Mouse (Mus musculus) embryo, embryonic 9.5 days (tissue): ENCODE results near the gene Rem2.

ENCODE experiments used
- DNase-seq: peaks from one replicate; pipeline ENCODE4 v3.0.0-alpha.2; 2017; ENCODE audit errors: extremely low spot score

The Rem2 gene

DNA sequence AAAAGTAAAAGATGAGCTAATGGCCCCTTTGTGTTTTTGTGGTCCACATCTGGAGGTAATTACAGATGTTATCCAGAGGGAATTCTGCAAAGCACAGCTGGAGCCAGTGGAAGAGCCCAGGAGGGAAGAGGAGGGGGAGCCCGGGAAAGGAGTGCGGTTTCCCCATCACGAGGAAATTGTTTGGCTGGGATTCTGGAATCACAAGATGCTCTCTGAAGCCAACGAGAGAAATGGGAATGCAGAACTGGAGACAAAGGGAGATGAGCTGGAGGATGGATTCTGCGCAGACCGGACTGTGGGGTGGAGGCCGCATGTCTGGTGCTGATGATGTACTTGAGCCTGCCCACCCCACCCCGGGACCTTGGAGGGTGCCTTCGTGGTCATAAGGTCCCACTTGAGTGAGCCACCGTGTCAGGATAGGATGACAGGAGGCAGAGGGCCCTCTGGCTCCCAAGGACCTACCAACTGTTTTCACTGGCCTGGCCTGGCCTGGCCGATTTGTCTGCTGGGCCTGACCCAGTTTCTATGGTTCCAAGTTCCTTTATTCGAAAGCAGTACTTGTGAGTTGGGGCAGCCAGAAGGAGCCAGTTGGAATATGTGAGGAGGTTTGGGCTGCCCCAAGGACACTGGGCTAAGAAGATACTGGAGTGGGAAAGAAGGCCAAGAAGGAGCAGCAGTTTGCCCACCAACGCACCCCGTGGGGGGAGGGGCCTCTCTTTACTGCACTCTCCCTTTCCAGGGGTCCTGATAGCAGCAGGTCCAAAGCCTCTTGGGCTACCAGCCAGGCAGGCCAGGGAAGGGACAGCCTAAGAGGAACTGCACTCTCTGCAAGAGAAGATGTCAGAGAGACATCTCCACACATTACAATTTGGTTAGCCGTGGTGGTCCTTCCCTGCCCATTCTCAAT lies 31.9 kb upstream of the Rem2 start:
- DNase-seq, result no peak

DNA sequence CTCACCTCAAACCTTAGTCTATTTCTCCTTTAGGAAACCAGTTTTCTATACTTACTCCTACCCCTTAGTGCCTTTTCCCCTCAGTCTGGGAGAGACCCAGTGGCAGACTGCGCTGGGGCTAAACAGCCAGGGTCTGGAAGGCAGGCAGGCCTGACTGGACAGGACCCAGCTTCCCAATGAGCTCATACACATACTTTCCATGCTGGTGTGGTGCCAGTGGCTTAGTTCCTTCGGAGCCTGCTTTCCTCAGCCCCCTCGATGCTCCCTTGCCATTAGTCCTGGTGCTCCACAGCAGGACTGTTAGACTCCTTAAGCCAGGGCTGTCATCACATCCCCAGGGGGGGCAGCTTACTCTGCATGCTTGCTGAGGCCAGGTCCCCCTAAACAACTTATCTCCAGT lies 30.4 kb upstream of the Rem2 start:
- DNase-seq, result no peak

DNA sequence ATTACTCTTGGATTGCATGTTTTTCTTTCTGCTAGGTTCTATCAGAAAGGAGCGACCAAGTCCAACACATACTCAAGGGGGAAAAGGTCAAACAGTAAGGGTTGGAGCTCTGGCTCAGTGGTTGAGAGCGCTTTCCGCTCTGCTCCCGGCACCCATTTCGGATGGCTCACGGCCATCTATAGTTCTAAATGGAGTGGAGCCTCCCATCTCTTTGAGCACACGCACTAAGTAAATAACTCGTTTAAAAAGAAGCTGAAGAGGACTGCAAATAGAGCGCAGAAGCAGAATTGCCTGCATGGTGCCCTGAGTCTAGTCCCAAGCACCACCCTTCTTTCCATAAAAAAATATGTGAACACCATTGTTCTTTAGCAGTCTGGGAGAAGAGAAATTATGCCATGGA lies 22.3 kb upstream of the Rem2 start:
- no peak for DNase-seq

DNA sequence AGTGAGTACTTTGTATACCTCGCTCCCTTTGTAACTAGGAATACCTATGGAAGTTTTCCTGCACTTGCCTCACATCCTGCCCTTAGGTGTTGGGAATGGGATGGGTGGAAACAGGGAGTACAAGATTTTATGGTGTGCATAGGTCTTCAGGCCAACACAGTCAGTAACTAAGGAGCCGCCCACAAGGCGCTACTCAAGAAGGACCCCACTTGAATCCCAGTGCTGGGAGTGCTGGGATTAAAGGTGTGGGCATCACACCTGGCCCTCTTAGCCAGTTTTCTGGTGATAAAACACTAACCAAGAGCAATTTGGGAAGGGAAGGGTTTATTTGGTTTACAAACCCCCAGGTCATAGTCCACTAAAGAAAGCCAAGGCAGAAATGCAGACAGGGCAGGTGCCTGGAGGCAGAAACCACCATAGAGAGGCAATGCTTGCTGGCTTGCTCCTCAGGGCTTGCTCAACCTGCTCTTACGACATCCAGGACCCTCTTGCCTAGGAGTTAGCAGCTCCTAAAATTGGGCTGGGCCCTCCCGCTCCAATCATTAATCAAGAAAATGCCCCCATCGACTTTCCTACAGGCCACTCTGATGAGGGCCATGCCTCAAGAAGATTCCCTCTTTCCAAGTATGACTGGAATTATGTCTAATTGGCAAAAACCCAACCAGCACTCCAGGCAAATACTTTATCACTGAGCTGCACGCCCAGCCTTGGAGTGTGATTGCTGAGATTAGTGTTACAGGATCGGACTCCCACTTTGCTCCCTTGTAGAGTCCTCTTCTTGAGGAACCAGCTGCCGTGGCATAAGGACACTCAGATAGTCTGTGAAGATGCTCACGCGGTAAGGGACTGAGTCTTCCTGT lies 21.0 kb upstream of the Rem2 start:
- DNase-seq, result no peak

DNA sequence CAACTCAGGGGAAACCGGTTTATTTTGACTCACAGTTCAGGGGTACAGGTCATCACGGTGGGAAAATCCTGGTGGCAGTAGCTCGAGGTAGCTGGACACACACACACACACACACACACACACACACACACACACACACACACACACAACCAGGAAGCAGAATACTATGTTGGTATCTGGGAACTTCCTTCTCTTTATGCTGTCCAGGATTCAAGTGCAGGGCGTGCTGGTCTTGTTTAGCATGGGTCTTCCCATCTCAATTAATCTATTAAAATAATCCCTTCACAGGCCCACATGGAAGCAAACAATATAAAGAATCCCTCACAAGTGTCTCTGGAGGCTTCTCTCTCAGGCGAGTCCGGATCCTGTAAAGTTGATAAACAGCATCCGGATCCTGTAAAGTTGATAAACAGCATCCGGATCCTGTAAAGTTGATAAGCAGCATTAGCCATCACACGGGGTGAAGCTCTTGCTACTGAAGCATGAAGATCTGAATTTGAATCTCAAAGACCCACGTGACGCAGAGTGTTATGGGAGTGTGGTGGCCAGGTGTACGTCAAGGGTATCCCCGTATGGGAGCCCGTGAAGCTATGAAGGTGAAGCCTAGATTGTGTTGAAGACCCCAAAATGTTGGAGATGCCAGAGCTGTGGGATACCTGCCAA lies 17.9 kb upstream of the Rem2 start:
- no peak for DNase-seq

DNA sequence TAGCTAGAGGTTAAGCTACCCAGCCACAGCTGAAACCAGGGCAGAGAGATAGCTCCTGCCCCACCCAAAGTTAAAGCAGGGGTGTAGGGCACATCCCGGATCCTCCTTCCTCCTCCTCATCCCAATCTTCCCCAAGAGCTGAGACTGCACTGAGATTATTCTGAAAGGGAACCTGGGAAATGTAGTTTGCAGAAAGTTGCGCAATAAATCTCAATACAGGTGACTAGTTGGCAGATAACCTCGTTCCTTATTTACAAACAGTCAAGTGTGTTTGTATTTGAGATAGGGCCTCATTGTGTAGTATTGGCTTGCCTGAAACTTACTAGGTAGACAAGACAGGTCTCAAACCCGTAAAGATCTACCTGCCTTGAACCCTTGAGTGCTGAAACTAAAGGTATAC lies 13.8 kb upstream of the Rem2 start:
- DNase-seq, result no peak

DNA sequence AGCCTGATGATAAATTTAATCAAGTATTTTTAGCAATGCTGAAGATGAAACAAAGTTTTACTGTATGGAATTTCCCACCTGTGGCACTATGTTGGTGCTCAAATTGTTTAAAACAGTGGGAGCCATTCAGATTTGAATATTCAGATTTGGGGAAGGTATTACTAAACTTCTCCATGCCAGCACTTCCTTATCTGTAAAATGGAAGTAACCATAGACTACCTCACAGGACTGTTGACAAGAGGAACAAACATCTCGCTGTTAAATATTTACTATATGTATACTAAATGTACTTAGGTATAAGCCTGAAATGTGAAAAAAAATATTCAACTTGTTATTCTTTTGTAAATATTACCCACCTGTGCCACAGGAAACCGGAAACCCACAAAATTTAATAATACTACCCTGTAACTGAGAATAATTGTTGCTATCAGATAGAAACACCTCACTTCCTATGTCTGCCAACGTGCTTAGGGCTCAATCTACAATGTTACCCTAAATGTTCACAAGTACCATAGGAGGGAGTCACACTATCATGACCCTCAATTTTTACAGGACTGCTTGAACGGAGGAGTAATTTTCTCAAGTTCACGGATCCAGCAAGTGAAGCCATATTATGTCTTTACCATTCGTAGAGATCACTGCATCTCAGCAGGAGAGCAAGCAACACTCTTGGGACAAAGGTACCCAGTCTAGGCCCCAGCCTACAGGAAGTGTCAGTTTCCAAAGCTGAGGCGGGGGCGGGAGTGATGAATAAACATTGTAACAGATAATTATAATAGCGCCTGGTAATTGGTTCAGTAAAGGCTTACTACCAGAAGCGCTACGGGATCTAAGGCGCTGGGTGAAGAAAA lies 12.6 kb upstream of the Rem2 start:
- DNase-seq, result no peak

DNA sequence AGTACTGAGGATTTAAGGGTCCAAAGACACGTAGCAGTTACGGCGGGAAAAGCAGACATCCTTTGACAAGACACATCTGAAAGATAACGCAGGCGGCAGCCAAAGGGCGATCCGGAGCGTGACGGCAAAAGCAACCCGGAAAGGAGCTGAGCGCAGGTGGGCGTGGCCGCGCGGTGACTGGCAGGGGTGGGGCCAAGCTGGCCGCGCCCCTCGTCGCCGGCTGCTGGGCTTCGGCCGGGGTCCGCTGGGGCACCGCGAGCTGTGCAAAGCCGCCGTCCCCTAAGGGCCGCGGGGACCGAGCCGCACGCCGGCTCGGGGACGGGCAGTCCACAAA lies 12.0 kb upstream of the Rem2 start, which contains the start of gene Lrp10:
Lrp10 (plus strand) TSS at position 179 of the 334 bp plus-strand sequence.
- DNase-seq, result peak; percentile 91

DNA sequence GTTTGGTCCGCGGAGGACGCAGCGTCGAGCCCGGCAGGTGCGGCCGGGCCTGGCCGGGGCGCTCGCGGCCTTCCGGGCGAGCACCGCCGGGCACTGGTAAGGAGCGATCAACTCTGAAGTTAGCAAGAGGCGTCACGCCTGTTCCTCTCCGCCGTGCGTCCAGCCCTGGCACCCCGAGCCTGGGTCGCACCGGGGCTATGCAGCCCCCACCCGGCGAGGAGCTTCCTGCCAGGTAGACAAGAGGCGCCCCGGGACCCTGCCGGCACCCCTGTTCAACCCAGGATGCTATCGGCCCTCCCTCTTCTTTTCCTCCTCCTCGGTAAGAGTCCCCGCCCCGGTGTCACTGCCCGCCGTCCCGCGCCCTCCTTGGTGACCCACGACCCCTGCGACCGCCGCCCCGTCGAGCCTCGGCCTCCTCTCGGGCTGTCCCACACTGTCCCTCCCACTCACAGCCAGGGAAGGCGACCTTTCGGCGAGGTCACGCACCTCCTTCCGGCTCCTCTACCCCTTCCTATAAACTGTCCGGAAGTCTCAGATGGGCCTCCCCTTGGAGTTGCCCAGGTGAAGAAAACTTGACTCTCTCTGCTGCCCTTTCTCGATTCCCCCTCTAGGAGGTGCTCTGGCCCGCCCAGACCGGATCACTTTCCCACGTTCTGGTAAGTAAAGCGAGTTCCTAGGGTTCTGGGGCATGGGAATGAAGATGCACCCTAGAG lies 11.5 kb upstream of the Rem2 start:
- DNase-seq, result peak; percentile 87

DNA sequence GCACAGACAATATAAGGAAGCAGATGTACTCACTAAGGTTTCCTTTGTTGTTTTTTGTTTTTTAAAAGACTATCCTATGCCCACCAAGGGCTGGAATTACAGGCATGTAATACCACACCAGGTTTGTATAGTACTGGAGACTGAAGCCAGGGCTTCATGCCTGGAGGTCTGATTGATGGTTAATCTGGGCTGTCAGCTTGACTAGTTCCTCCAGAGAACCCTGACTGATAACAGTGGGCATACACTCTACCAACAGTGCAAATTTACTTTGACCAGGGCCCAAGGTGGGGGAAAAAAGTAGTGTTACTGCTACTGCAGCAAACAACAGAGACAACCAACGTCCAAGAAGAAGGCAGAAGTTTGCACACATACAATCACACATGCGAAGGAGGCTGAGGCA lies 4.4 kb upstream of the Rem2 start:
- DNase-seq, result no peak

DNA sequence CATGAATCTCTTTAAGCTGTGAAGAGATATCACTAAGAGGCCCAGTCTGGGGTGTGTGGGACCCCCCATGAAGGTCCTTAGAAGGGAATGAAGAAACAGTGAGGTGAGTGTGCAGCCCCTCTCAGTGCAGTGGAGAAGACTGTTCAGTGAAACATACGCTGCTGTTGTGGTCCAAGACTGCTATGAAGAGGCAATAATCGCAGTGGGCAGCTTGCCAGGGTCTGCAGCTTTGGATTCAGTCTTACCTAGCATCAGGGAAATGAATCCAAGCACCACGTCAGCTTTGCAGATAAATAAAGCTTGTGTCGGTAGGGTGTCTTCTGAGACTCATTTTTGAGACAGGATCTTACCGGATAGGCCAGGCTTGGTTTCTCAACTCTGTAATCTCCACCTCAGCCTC lies 3.2 kb upstream of the Rem2 start:
- no peak for DNase-seq

DNA sequence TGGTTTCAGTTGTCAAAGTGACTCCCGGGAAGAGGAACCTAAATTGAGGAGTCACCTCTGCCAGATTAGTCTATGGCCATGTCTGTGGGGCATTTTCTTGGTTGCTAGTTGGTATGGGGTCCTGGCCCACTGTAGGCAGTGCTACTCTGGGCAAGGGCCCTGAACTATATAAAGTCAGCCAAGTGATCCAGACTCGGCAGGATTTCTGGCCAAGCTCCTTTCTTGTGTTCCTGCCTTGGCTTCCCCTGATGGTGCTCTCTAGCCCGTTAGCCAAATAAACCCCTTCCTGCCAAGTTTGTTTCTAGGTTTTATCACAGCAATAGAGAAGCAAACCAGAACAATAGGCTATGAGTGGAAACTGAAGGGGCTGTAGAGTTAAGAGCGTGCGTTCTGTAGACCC lies 1.2 kb upstream of the Rem2 start:
- no peak for DNase-seq

DNA sequence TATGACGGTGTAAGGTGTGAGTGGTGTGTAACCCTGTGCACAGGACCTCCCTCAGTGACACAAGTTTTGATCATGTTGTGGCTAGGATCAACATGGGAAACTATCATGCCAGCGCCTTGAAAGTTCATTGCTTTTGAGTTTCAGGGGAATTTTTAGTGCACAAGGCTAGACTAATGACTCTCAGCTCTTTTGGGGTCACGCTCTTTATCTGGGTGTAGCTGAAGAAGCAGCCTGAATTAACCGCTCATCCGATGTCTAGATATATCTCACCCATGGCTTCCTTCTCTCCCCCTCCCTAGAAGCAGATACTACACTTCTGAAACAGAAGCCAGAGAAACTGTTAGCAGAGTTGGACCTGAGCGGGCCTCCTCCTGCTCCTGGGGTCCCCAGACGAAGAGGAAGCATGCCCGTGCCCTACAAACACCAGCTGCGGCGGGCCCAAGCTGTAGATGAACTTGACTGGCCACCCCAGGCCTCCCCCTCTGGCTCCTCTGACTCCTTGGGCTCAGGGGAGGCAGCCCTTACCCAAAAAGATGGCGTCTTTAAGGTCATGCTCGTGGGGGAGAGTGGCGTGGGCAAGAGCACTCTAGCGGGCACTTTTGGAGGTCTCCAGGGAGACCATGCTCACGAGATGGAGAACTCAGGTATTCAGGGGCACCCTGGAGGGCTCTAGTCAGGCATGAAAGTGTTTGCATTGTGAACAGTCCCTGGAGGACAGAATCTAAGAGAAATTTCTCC lies 1.4 kb downstream of the Rem2 start:
- DNase-seq, result no peak

DNA sequence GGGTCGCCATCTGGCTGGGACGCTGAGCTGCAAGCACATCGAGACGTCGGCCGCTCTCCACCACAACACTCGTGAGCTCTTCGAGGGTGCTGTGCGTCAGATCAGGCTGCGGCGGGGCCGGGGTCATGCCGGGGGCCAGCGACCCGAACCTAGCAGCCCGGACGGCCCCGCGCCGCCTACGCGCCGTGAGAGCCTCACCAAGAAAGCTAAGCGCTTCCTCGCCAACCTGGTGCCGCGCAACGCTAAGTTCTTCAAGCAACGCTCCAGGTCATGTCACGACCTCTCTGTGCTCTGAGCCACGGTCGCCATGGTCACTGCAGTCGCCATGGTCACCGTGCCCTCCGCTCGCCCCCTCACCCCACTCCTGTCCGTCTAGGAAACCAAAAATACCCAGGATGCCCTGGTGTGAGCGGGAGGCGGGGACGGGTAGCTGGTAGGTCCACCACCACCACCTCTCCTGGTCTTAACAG lies 3.6 kb downstream of the Rem2 start:
- DNase-seq, result peak; percentile 78

DNA sequence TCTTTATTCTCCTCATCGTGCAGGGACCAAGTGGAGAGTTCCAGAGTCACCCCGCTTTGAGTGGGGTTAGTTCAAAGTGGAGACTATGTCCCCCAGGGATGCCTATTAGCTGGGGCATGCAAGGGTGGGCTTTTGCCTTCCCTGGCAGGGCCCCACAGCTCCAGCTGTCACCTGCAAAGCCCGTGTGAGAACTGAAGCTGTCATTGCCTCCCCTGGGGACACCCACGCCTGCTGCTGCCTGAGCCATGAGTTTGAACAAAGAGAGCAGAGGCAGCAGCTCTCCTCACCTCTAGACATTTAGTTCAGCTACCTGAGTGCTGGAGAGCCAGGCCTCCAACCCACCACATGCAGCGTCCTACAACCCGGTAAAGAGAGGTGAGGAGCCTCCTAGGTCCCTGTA lies 4.8 kb downstream of the Rem2 start:
- no peak for DNase-seq

DNA sequence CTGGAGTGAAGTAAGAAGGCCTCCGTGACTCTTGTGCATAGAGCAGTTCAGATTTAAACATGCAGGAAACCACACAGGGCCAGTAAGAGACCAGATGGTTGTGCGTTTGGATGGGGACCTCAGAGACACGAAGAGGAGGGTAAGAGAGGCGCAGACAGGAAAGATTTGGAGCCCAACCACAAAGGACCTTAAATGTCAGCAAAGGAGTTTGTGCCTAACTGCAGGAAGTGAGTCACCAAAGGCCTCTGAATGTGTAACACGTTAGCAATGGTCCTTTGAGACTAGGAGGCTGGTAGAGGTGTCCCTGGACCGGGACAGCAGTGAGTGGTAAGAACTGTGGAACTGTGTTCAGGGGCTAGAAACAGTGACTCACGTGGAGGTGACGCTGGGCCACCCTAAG lies 5.5 kb downstream of the Rem2 start:
- DNase-seq, result no peak

DNA sequence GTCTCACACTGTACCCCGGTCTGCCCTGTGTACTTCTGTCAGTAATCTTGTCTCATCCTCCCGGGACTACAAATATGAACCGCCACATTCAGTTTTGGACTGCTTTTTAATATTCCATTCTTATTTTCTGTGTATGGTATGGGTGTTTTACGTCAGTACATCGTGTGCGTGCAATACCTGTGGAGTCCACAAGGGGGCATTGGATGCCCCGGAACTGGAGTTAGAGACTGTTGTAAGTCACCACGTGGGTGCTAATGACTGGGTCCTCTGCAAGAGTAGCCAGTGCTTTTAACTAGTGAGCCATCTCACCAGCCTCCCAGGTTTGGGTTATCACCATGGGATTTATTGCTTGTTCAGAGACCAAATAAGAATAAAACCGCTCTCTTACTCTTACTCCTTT lies 6.6 kb downstream of the Rem2 start:
- DNase-seq, result peak; percentile 50

DNA sequence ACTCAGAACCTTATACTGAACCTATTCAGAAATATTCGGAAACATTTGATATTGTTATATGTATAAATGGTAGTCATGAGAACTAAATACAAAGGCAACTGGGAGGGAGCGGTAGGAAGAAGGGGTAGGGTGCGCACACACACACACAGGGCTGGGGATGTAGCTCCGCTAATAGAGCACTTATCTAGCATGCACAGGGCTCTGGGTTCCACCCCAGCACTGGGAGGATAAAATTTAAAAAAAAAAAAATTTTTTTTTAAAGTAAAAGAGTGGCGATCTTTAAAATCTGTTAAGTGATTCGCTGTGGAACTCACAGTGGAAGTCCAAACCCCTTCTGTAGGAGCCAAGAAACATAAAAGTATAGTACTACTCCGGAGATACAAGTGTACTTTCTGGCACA lies 10.0 kb downstream of the Rem2 start:
- no peak for DNase-seq

DNA sequence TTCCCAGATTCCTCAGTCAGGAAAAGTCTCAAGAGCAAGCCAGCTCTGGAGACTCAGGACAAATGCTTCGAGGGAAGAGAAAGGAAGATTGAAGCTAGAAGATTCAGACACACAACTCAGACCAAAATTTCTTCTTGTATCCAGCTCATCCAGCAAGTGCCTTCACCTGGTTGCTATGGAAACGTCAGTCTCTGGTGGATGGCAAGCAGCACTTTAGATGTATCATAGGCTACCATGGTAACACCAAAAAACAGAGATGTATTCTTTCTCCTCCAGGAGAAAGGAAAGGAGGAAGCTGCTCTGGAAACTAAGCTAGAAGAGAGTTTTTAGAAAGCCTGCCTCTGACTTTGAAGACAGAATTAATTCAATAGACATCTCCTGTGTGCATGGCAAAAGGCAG lies 11.8 kb downstream of the Rem2 start:
- no peak for DNase-seq

DNA sequence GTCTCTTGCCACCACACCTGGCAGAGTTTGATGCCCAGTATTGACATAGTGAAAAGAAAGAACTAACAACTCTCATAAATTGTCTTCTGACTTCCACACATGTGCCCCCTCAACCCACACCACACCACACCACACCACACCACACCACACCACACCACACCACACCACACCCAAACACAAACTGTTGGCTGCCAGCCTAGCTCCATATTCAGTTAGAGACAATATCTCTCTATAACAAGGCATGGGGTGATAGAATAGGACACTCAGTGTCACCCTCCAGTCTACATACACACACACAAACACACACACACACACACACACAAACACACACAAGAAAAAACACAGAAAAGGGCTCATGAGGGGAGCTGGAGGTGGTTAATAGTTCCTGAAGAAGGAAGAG lies 12.4 kb downstream of the Rem2 start:
- DNase-seq, result no peak
